Mouse (Mus musculus) small intestine, adult 2 months (tissue): ENCODE data around the gene Syt16.

Experiments used
- CTCF ChIP-seq: fragments of 200-500 bp; IDR thresholded peaks from 2 replicates; pipeline ENCODE4 v1.5.1; 2012; ENCODE audit warnings: low read depth, mild to moderate bottlenecking, control low read depth, inconsistent platforms, low read length, moderate library complexity, mixed read lengths; ENCODE audit not compliant: insufficient replicate concordance, insufficient read length; ENCODE audit errors: extremely low read depth
- POLR2A ChIP-seq: fragments of 200-500 bp; IDR thresholded peaks from 2 replicates; pipeline ENCODE4 v1.6.1; 2012; ENCODE audit warnings: low read depth, mild to moderate bottlenecking, control low read depth, inconsistent platforms, low read length, moderate library complexity

DNA sequence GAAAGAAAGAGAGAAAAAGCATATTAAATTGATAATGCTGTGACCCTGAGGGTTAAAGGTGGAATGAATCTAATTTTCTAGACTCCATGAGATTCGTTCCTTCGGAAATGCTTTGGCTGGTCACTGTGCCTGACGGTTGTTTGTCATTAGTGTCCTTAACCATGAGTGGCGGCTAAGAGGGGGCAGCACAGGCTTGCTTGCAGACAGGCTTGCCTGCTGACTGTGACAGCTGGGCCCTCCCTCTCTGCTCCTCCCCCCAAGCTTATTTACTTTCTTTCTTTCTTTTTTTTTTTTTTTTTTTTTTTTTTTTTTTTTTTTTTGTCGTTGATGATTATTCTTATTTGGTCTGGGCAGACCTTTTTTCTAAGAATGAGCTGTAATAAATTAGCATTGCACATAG, 298.9 kb downstream of the Syt16 start:
- TF ChIP-seq CTCF = no peak
- TF ChIP-seq POLR2A = no peak
